In genomic region chr5:43645020-43645419, GRCm38 (mm10) we compare ENCODE assay signal across 20 mouse cellular contexts. TPM values are rescaled to one million over a fixed set of nuclear protein-coding genes. Genes with fewer than 3 reads are reported as not detected.
DNase-seq lines count a peak whose midpoint lies in the region; ATAC-seq and TF ChIP-seq lines count a peak whose summit lies in the region.
"Had no signal": no experiment of that assay in that cellular context is flagged by ENCODE, and none has a peak within 500 bp of the region (broad histone marks: within the 10 kb centered on the region; RNA-seq: fewer than 3 reads in every experiment).

No protein-coding gene starts in this region.

- no peaks in the 10 kb centered on the region for H3K9me3 ChIP-seq in embryonic facial prominence, embryonic 11.5 days (replicated peaks; ENCODE audit: control insufficient read depth, low read length)
- no peaks in the 10 kb centered on the region for H3K9me3 ChIP-seq in embryonic facial prominence, embryonic 10.5 days
- no peaks in the 10 kb centered on the region for H3K9me3 ChIP-seq in embryonic facial prominence, embryonic 15.5 days (replicated peaks)
- H3K9me3 ChIP-seq in limb, embryonic 10.5 days (replicated peaks), result no peaks in the 10 kb centered on the region
- no peaks in the 10 kb centered on the region for H3K9me3 ChIP-seq in limb, embryonic 14.5 days (ENCODE audit: control insufficient read depth, low read length)
- no peaks in the 10 kb centered on the region for H3K9me3 ChIP-seq in midbrain, embryonic 15.5 days
- H3K9me3 ChIP-seq: embryonic facial prominence, embryonic 12.5 days; forebrain, embryonic 15.5 days; heart, embryonic 12.5 days; hindbrain, embryonic 15.5 days had no signal

- H3K4me2 ChIP-seq in embryonic facial prominence, embryonic 11.5 days (ENCODE audit: low read depth, low read length), result no peak overlapping the region
- H3K4me2 ChIP-seq in embryonic facial prominence, embryonic 15.5 days (replicated peaks), result no peak overlapping the region
- no peak overlapping the region for H3K4me2 ChIP-seq in limb, embryonic 14.5 days (replicated peaks; ENCODE audit: low read depth, low read length, severe bottlenecking)
- H3K4me2 ChIP-seq in midbrain, embryonic 15.5 days, result no peak overlapping the region
- H3K4me2 ChIP-seq: embryonic facial prominence, embryonic 12.5 days; forebrain, embryonic 15.5 days; heart, embryonic 12.5 days; hindbrain, embryonic 15.5 days had no signal

- H3K36me3 ChIP-seq in embryonic facial prominence, embryonic 11.5 days (replicated peaks; ENCODE audit: control insufficient read depth, insufficient read depth, low read depth, low read length), result no peaks in the 10 kb centered on the region
- H3K36me3 ChIP-seq in embryonic facial prominence, embryonic 10.5 days (replicated peaks), result no peaks in the 10 kb centered on the region
- no peaks in the 10 kb centered on the region for H3K36me3 ChIP-seq in embryonic facial prominence, embryonic 15.5 days
- H3K36me3 ChIP-seq in limb, embryonic 10.5 days, result no peaks in the 10 kb centered on the region
- H3K36me3 ChIP-seq in limb, embryonic 14.5 days (ENCODE audit: control insufficient read depth, insufficient read depth, low read length), result no peaks in the 10 kb centered on the region
- no peaks in the 10 kb centered on the region for H3K36me3 ChIP-seq in midbrain, embryonic 15.5 days (replicated peaks)
- H3K36me3 ChIP-seq: embryonic facial prominence, embryonic 12.5 days; forebrain, embryonic 15.5 days; heart, embryonic 12.5 days; hindbrain, embryonic 15.5 days had no signal

- no peak overlapping the region for H3K4me3 ChIP-seq in embryonic facial prominence, embryonic 11.5 days (ENCODE audit: low read depth, low read length)
- no peak overlapping the region for H3K4me3 ChIP-seq in embryonic facial prominence, embryonic 10.5 days
- H3K4me3 ChIP-seq in embryonic facial prominence, embryonic 15.5 days (replicated peaks), result no peak overlapping the region
- no peak overlapping the region for H3K4me3 ChIP-seq in limb, embryonic 10.5 days
- no peak overlapping the region for H3K4me3 ChIP-seq in limb, embryonic 14.5 days (replicated peaks; ENCODE audit: low read length)
- no peak overlapping the region for H3K4me3 ChIP-seq in midbrain, embryonic 15.5 days
- H3K4me3 ChIP-seq: embryonic facial prominence, embryonic 12.5 days; erythroblast, embryonic 14.5 days; forebrain, embryonic 15.5 days; heart, embryonic 12.5 days; hindbrain, embryonic 15.5 days had no signal

- H3K27me3 ChIP-seq in embryonic facial prominence, embryonic 11.5 days (ENCODE audit: control insufficient read depth, insufficient read depth, low read length), result no peaks in the 10 kb centered on the region
- no peaks in the 10 kb centered on the region for H3K27me3 ChIP-seq in embryonic facial prominence, embryonic 10.5 days (replicated peaks; ENCODE audit: low read depth, poor library complexity, severe bottlenecking)
- no peaks in the 10 kb centered on the region for H3K27me3 ChIP-seq in embryonic facial prominence, embryonic 15.5 days
- no peaks in the 10 kb centered on the region for H3K27me3 ChIP-seq in limb, embryonic 10.5 days (ENCODE audit: low read depth, poor library complexity, severe bottlenecking)
- no peaks in the 10 kb centered on the region for H3K27me3 ChIP-seq in limb, embryonic 14.5 days (ENCODE audit: control insufficient read depth, insufficient read depth, low read length)
- no peaks in the 10 kb centered on the region for H3K27me3 ChIP-seq in midbrain, embryonic 15.5 days (replicated peaks)
- H3K27me3 ChIP-seq: embryonic facial prominence, embryonic 12.5 days; forebrain, embryonic 15.5 days; heart, embryonic 12.5 days; hindbrain, embryonic 15.5 days; Patski had no signal

- no peak overlapping the region for H3K9ac ChIP-seq in embryonic facial prominence, embryonic 11.5 days (replicated peaks; ENCODE audit: low read length)
- no peak overlapping the region for H3K9ac ChIP-seq in embryonic facial prominence, embryonic 15.5 days
- H3K9ac ChIP-seq in limb, embryonic 14.5 days (ENCODE audit: low read depth, low read length, severe bottlenecking), result no peak overlapping the region
- no peak overlapping the region for H3K9ac ChIP-seq in midbrain, embryonic 15.5 days
- H3K9ac ChIP-seq: embryonic facial prominence, embryonic 12.5 days; forebrain, embryonic 15.5 days; heart, embryonic 12.5 days; hindbrain, embryonic 15.5 days had no signal

- no peaks in the 10 kb centered on the region for H3K4me1 ChIP-seq in embryonic facial prominence, embryonic 11.5 days (ENCODE audit: control insufficient read depth, insufficient read depth, low read length)
- H3K4me1 ChIP-seq in embryonic facial prominence, embryonic 10.5 days, result no peaks in the 10 kb centered on the region
- H3K4me1 ChIP-seq in embryonic facial prominence, embryonic 15.5 days, result peaks cover 8% of the 10 kb centered on the region
- peaks cover 14% of the 10 kb centered on the region for H3K4me1 ChIP-seq in limb, embryonic 10.5 days
- H3K4me1 ChIP-seq in limb, embryonic 14.5 days (ENCODE audit: control insufficient read depth, insufficient read depth, low read length), result peaks cover 5% of the 10 kb centered on the region; the same call in 1 of the 2 replicates
- H3K4me1 ChIP-seq in midbrain, embryonic 15.5 days, result no peaks in the 10 kb centered on the region
- H3K4me1 ChIP-seq: embryonic facial prominence, embryonic 12.5 days; forebrain, embryonic 15.5 days; heart, embryonic 12.5 days; hindbrain, embryonic 15.5 days had no signal

- WGBS in embryonic facial prominence, embryonic 11.5 days, result 42% methylated on average over 4 of the region's 4 CpGs
- 52% methylated on average over 4 of the region's 4 CpGs for WGBS in embryonic facial prominence, embryonic 10.5 days
- WGBS in embryonic facial prominence, embryonic 15.5 days, result 29% methylated on average over 4 of the region's 4 CpGs
- 25% methylated on average over 4 of the region's 4 CpGs for WGBS in limb, embryonic 10.5 days
- WGBS in limb, embryonic 14.5 days, result 14% methylated on average over 4 of the region's 4 CpGs
- WGBS in midbrain, embryonic 15.5 days, result 52% methylated on average over 4 of the region's 4 CpGs

- DNase-seq in embryonic facial prominence, embryonic 11.5 days (ENCODE audit: low spot score), result peak; percentile 61
- DNase-seq in embryonic facial prominence, embryonic 10.5 days (ENCODE audit: low spot score), result no peak
- no peak for DNase-seq in limb, embryonic 10.5 days (ENCODE audit: low spot score)
- DNase-seq in limb, embryonic 14.5 days (ENCODE audit: low spot score), result peak; percentile 63
- DNase-seq in left cerebral cortex, adult 9 months (ENCODE audit: low spot score in 2 of 2), result no peak
- DNase-seq: adrenal gland, postnatal 10 days; cerebellum, adult 11 months; cerebellum, adult 8-10 months; cerebellum, postnatal 25 days; gastrocnemius, postnatal 14 days; kidney, adult 11 months had no signal

- TF ChIP-seq POLR2A in limb, embryonic 14.5 days (IDR thresholded peaks at IDR 0.05; ENCODE audit: borderline replicate concordance, extremely low read depth, insufficient read depth, insufficient read length), result no peak

- no peak overlapping the region for H3K27ac ChIP-seq in embryonic facial prominence, embryonic 11.5 days (replicated peaks; ENCODE audit: low read depth, low read length)
- no peak overlapping the region for H3K27ac ChIP-seq in embryonic facial prominence, embryonic 10.5 days (replicated peaks)
- H3K27ac ChIP-seq in embryonic facial prominence, embryonic 15.5 days (replicated peaks), result 0 out of 2 replicates have a peak overlapping the region, but pooled peaks have one; percentile 28
- H3K27ac ChIP-seq in limb, embryonic 10.5 days, result peak overlapping the region; percentile 36; the same call in 1 of the 2 replicates
- no peak overlapping the region for H3K27ac ChIP-seq in limb, embryonic 14.5 days (replicated peaks; ENCODE audit: low read depth, low read length)
- no peak overlapping the region for H3K27ac ChIP-seq in midbrain, embryonic 15.5 days
- H3K27ac ChIP-seq: forebrain, embryonic 15.5 days; hindbrain, embryonic 15.5 days had no signal

- ATAC-seq in embryonic facial prominence, embryonic 11.5 days (replicated peaks; ENCODE audit: insufficient number of reproducible peaks, low FRiP score, low TSS enrichment, low read depth), result no peak
- no peak for ATAC-seq in embryonic facial prominence, embryonic 15.5 days (ENCODE audit: insufficient number of reproducible peaks, low FRiP score, low TSS enrichment, low read depth)
- ATAC-seq in limb, embryonic 14.5 days (ENCODE audit: low FRiP score, low read depth), result peak; percentile 67; the same call in 1 of the 2 replicates
- no peak for ATAC-seq in activated CD4-positive, CD25-positive, alpha-beta regulatory T cell, adult 4 months
- ATAC-seq in midbrain, embryonic 15.5 days (replicated peaks), result no peak
- ATAC-seq: forebrain, embryonic 15.5 days; Patski had no signal

RNA-seq across cellular contexts. Expression of gene Cc2d2a, which starts 17.1 kb away (rescaled TPM):
- 8.7 and 10.5 TPM in 2 replicates for polyA plus RNA-seq in embryonic facial prominence, embryonic 11.5 days (2014; fragmentation: Nextera tagmentation; extraction: Ambion mirVana)
- polyA plus RNA-seq in embryonic facial prominence, embryonic 10.5 days (2016; fragmentation: Nextera tagmentation; extraction: Ambion mirVana), result 8.4 and 9.1 TPM in 2 replicates
- 10.0 and 12.8 TPM in 2 replicates for polyA plus RNA-seq in embryonic facial prominence, embryonic 15.5 days (2015; fragmentation: Nextera tagmentation; extraction: Ambion mirVana)
- polyA plus RNA-seq in limb, embryonic 10.5 days (2016; fragmentation: Nextera tagmentation; extraction: Ambion mirVana), result 8.1 and 8.7 TPM in 2 replicates
- 9.5 and 11.1 TPM in 2 replicates for polyA plus RNA-seq in limb, embryonic 14.5 days (2012; rRNA removed)
- 8.6 and 9.7 TPM in 2 replicates for polyA plus RNA-seq in limb, embryonic 14.5 days (2014; fragmentation: Nextera tagmentation; extraction: Ambion mirVana)
- 1 to 10 TPM; 1.3 TPM for polyA plus RNA-seq in activated CD4-positive, CD25-positive, alpha-beta regulatory T cell, adult 4 months (2017; shearing (Covaris generic))
- 7.6 and 8.5 TPM in 2 replicates for polyA plus RNA-seq in midbrain, embryonic 15.5 days (2015; fragmentation: Nextera tagmentation; extraction: Ambion mirVana)
- polyA plus RNA-seq: erythroblast, embryonic 14.5 days had no signal

Comparison
In these comparisons a context has a peak if more than half of its experiments do, and no peak if none do; other contexts are left out.
1. DNase-seq: peak in embryonic facial prominence, embryonic 11.5 days (single experiment) and limb, embryonic 14.5 days (single experiment); none in embryonic facial prominence, embryonic 10.5 days (single experiment), limb, embryonic 10.5 days (single experiment) and left cerebral cortex, adult 9 months (0 of 2).
2. H3K27ac ChIP-seq: peak in embryonic facial prominence, embryonic 15.5 days (single experiment) and limb, embryonic 10.5 days (single experiment); none in embryonic facial prominence, embryonic 11.5 days (single experiment), embryonic facial prominence, embryonic 10.5 days (single experiment), limb, embryonic 14.5 days (single experiment) and midbrain, embryonic 15.5 days (single experiment).